Mouse (Mus musculus) kidney, adult 11 months (tissue): ENCODE results near the gene Cpa4.

Source experiments
- DNase-seq: peaks from one replicate; pipeline ENCODE4 v3.0.0; 2022

The Cpa4 gene

DNA sequence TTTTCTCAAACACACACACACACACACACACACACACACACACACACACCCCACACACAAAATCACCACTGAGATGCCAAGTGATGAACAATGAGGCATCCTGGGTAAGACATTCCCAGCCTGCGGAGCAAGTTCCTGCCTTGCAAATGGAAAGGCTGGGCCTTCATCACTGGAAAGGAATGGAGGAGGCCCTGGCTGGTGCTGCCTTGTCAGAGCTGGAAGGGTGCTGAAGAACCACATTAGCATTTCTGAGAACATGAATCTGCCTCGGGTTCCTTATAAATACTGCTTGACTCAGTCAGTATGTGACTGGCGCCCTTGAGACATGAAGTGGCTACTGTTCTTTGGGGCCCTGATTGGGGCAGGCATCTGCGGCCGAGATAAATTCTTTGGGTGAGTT lies at the start of gene Cpa4:
Gene Cpa4, plus strand, starts transcription at position 301 of the 400 bp plus-strand sequence.
- DNase-seq, result no peak

DNA sequence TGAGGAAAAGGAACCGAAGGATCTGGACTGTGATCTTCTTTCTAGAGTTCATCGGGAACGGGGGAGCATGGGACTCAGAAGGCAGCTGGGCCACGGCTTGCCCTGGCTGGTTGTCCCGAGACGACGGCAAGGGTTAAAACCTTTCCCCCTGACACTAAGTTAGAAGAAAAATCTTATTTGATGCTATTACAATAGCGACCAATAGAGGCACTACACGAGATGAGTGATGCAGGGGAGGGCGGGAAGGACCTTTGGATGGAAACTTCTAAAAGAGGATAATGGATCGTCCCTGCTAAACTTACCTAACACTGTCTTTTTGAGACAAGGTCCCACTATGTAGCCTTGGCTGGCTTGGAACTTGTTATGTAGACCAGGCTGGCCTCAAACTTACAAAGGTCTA lies 47.8 kb upstream of the Cpa4 start:
- DNase-seq, result no peak

DNA sequence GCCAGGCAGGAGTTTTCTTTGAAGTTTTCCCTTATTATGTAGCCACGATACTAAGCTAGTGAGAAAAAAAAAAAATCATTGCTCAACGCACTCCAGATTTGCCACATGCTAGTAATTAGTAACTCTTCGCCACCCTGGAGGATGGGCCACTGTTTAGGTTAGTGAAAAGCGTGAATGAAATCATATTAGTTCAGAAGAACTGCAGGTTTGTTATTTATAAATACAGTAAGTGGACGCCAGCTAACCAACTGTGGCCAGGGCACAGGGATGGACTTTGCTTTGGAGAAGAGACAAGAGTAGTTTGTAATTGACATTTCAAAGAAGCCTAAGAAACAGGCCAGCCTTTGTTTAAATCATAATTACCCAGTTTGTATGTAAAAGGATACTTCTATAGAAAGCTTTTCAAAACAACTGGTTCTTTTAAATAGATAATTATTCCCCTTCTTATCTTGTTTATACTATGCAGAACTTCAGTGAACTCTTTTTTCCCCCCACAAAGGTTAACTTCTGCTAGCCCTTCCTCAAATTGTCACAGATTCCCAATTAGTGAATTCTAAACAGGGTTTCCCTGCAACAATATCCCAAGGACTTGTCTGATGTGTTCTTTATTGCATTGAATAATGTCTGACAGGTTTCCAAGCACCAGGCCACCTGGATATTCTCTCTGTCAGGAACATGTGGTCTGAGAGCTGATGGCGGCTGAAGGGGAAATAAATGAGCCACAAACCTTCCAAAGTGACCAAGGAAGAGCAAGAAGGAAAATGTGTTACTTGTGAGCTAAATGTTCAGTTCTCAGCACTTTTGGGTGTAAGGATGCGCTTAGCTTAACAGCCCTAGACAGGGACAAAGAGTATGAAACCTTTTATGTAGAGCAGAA lies 42.5 kb upstream of the Cpa4 start:
- DNase-seq, result peak; percentile 27

DNA sequence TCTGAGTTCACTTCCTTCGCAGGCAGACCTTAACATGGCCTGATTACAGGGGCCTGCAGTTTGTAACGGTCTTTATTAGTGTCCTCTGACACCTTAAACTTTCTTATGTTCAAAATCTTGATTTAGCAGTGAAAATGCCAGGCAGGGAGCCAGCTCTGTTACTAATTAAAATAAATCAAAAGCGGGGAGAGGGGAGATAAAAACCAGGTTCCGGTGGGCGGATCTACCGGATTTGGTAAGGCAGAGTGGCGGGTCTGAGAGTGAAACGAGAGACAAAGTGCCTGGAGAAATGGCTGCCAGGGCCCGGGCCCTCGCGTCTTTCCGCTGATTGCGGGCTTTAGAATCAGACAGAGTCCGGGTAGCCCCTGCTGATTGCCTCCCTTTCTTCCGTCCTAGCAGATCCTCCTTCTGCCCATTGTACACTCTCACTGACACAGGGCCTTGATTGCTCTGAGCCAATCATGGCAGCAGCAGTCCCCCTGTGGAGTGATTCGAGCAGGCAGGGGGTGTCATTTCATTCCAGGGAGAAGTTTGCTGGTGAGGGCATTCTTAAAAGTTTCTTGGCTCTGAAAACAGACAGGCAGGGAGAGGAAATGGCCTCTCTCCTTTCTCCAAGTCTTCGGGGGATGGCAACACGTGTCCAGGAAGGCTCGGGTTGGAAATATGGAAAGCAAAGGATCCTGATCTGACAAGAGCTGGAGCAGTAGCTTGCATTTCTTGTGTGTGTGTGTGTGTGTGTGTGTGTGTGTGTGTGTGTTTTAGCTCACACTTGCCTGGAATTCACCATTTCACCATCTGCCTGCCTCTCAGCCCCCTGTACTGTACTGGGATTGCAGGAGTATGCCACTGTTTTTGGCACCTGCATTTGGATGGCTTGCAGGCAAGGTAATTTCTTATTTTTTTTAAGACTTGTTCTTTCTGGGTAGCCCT lies 41.3 kb upstream of the Cpa4 start:
- peak; percentile 19 for DNase-seq

DNA sequence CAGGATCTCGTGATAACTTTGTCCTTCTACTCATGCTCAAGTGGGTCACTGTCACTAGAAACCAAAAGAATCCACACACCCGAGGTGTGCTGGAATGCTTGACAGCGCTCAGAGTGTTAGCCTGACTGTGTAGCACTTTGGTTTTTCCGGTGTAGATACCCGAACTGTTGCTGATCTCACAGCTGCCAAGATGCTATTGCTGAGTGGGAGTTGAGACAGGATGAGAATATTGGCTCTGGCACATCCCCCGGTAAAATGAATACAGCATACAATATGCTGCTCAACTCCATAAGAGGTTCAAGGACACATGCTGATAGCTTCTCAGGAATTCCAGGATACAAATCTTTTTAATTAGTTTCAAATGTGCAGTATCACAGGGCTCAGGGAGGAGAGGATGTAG lies 39.4 kb upstream of the Cpa4 start:
- DNase-seq, result no peak

DNA sequence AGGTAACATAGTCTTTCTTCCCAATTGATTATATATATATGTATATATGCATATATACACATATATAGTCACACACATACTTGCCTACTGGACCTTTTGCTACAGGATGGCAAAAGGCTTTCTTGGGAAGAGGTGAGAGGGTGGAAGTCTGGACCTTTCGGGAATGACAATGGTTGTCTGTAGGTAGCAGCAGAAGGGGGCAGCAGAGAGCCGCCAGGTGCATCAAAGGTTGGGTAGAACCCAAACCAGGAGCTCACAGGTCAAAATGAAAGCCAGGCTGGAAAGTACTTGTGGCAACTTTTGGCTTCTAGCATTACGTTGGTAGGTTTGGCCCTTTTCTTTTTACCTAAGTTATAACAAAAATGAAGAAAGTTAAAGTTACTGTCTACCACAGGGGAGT lies 32.8 kb upstream of the Cpa4 start:
- DNase-seq, result peak; percentile 25

DNA sequence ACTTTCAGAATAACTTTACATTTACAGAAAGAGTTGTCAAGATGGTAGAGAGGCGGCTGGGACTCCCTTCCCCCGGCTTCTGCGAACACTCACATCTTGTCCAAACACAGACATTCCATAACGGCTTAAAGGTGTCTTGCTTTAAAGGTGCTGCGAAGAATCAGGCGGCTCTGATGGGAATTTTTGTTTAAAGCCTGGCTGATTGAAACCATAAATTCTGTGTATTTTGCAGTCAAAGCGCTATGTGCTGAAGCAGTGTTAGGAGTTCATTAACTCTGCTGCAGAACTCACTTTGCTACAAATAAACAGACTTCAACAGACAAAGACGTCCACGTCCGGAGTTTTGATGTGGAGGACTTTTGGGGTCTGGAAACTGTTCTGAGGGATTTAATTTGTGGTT lies 29.9 kb upstream of the Cpa4 start:
- no peak for DNase-seq

DNA sequence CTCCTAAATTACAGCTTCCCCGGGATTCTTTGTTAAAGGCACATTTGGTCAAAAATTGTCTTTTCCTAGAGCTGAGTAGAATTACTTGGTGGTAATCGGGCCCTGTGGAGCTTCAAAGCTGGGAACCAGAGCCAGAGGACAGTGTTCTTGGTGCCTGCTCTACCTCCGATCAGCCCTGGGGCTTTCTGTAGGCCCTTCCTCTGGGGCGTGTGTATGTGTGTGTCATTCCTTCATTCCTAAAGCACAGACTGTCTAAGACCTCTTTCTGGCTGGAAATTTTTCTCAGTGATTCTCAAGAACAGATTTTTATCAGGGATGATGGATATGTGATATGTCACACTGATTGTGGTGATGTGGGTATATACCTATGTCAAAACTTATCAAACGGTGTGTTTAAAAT lies 29.4 kb upstream of the Cpa4 start:
- no peak for DNase-seq

DNA sequence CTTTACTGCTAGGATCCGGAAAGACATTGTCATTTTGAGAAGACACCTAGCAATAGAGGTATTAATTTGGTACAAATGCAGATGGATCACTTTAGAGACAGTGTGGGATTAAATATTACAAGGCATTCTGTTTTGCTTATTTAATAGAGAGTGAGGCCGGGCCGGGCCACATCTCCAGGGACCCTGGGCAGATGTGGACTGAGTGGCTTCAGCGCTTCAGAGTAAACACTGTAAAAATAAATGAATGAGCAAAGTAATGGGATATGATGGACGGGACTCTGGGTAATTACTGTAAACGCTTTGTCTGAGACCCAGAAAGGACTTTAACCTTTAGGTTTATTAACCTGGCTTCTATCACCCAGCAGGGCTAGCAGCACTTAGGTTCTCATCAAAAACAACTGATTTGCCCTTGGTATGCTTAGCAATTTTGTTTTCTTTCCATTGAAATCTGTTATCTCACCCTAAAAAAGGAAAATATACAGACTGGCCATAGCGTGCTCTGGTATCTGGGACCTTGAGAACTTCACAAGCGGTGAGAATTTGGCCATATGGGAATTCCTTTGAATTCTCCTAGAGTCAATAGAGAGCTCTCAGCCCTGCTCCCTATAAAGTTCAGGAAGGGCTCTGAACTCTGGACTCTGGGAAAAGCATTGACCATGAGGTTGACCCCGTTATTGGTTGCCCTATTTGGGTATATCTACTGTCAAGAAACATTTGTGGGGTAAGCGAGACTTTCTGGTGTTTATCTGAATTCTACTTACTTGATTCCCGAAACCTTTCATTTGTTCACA lies 27.0 kb upstream of the Cpa4 start, which contains the start of gene Cpa2:
Gene Cpa2, plus strand, starts transcription at position 574 of the 791 bp plus-strand sequence.
- no peak for DNase-seq

DNA sequence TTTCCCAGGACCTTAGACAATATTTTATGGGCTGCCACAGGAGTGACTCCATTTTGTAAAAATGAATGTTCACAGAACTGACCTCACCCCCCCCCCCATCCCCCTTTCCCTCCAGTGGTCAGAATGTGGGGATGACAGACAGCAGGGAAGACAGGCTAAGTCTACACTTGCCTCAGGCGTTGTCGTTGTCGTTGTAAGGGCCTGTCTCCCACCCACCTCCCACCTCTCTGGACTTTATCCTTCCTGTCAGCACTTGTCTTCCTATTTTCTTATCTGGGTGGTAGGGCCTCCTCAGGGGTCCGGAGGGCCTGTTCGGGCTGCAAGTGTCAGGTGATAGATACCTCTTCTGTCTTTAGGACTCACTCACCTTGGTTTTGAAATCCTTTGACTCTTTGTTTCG lies 25.9 kb upstream of the Cpa4 start:
- DNase-seq, result no peak

DNA sequence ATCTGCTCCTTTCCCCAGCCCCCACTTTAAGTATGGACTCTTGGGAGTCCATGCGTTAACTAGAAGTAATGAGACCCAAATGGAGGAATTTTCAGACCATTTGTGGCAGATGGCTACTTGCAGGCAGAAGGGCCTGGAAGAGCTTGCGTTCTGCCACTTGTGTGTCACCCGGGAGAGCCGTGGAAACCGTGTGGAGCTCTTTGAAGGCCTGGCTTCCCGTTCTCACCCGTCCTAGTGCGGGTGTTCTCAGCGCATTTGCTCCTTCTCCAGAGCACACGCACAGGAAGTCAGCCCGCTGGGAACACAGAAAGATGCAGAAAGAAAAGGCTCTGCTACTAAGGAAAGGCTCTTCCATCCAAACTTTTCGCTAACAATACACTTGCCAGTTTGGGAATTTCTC lies 25.1 kb upstream of the Cpa4 start:
- DNase-seq, result no peak

DNA sequence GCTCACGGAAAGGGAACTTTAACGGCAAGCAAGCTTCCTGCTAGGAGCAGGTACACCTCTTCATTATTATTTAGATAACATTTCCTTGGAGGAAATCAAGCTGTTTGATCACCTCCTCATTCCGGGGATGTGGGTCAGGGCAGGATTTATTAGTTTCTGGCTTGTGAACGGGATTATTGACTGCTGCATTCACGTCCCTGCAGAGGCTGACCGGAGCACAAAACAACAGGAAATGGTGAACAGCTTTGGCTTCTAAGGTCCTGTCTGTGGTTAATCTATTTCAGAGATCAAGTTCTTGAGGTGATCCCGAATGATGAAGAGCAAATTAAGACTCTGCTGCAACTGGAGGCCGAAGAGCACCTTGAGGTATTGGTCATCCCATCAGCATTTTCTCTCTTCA lies 24.3 kb upstream of the Cpa4 start:
- no peak for DNase-seq

DNA sequence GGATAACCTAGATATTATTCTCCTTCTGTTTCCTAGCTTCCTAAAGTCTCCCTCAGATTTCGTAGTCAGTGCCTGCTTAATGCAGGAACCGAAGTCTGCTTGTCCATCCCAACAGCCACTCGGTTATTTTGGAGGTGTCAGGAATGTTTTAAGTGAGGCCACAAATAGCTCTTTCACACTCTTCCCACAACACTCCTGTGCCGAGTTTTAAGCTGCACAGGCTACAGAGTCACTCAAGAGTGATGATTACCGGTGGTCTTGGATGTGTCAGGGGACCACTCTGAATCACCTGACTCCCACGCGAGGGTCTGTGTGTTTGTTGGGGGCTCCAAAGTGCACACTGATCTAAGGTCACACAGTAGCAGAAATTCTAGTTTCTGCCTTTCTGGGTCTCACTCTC lies 22.5 kb upstream of the Cpa4 start:
- DNase-seq, result no peak

DNA sequence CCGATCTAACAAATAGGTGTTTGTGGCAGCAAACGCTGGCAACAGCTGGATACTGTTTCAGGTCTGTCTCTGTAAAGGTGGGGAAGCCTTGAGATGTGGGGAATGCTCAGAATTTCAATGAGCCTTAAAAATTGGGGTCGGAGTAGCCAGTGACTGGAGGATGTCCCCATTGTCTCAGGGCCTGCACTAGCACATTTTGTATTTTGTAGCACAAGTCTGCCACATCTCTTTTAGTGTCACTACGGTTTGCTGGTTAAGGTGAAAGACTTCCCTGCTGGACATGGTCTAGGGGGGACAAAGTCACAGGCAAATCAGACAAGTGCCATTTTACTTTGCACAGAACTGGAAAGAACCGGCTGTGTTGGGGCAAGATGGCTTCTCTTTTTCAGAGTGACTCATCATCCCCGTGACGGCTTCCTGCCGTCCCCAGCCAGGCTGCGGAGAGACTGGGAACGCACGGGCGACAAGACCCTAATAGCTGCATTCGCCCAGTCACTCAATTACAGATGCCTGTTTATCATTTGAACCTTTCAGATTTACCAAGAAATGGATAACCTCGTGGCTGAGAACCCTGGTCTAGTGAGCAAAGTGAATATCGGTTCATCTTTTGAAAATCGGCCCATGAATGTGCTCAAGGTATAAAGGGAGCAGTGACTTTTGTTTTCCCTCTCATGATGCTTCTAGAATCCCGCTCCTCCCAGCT lies 21.4 kb upstream of the Cpa4 start:
- DNase-seq, result no peak

DNA sequence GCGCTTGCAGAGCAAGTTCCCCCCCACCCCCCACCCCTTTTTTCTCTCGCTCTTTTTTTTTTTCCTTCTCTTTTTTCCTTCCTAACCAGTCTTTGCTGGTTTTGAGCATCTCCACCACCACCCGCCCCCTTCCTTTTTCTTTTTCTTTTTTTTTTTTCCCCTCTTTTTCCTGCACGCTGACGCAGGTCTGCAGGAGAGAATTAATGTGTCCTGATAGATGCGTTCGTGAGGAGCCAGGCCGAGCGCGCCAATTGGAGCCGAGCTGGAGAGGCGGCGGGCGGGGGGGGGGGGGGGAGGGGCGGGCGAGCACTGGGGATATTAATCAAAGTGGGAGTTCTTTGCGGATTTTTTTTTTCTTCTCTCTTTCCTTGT lies 20.9 kb upstream of the Cpa4 start:
- DNase-seq, result no peak

DNA sequence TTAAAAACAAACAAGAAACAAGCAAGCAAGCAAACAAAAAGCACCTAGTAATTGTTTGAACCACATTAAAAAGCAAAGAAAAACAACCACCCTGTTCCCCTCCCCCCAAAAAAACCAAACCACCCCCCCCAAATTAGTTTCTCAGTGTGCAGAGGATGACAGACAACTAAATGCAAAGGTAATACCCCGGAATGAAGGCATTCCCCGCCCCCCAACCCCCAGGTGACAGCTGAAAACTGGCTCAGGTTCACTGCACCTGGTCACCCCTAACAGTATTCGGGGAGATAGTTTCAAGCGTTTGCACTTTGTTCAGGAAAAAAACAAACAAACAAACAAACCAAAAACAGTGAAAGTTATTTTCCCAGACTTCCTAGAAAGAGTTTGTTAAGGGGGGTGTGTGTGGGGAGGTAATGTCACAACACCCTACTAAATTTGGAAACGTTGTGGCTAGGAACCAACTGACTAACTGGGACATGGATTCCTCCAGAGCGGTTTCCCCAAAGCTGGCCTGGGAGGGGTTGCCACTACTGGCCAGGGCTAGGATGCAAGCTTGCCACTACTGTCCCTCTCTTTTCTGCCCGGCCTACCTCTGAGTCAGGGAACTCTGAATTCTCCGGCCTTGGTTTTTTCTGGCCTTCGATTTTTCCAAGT lies 20.4 kb upstream of the Cpa4 start:
- DNase-seq, result no peak

DNA sequence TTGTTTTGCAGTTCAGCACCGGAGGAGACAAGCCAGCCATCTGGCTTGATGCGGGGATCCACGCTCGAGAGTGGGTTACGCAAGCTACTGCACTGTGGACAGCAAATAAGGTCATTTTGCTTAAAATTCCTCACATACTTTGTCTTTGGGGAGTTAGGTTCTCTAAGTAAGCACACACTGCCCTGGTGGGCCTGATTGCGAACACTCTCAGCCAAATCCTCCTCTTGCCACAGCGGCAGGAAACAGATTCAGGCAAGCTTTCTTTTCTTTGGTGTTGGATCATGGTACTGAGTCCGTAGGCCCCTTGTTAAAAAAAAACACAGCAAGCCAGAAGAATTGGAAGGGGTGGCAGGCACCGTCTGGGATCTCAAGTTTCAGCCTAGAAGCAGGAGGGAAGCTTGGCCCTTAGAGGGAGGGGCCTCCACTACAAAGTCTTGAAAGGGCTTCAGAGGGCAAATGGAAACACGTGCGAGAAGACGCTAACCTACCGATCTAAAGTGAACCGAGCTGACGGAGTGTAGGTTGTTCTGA lies 18.9 kb upstream of the Cpa4 start:
- no peak for DNase-seq

DNA sequence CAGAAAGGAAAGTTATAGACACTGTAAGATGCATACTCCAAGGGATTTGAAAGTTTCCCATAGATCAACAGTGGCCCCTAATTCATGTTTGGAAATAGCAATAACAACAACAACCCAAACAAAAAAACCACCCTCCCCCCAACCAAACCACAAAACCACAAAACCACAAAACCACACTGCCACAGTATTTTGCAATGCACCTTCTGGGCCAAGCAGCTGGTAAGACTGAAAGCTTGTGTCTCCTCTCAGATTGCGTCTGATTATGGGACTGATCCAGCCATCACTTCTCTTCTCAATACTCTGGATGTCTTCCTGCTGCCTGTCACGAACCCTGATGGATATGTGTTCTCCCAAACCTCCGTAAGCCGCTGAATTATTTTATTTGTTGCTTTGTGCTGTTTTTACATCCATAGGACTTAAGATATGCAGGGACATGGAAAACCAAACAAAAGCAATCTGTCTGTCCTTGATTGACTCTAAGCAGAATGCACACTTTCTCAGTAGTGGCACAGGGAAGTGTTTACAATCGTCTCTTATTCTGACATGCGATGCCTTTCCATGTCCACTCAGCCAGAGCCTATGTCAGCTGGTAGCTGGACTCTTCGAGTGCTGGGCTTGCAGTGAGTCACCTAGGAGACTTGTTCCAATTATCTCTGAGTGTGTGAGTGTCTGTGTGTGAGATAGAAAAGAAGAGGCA lies 17.5 kb upstream of the Cpa4 start:
- no peak for DNase-seq

DNA sequence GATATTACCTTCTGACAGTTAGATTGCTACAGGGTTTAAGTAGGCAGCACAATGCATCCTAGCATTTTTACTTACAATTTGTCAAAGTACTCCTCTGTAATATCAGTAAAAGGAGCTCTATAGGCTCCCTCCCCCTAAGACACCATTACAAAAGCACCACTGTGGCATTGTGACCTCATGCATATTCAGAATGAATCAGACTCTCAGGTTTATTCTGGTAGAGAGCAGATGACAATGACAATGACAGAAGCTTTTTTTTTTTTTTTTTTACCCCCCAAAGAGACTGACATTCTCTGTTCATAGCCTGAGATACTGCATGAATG lies 17.0 kb upstream of the Cpa4 start:
- no peak for DNase-seq

DNA sequence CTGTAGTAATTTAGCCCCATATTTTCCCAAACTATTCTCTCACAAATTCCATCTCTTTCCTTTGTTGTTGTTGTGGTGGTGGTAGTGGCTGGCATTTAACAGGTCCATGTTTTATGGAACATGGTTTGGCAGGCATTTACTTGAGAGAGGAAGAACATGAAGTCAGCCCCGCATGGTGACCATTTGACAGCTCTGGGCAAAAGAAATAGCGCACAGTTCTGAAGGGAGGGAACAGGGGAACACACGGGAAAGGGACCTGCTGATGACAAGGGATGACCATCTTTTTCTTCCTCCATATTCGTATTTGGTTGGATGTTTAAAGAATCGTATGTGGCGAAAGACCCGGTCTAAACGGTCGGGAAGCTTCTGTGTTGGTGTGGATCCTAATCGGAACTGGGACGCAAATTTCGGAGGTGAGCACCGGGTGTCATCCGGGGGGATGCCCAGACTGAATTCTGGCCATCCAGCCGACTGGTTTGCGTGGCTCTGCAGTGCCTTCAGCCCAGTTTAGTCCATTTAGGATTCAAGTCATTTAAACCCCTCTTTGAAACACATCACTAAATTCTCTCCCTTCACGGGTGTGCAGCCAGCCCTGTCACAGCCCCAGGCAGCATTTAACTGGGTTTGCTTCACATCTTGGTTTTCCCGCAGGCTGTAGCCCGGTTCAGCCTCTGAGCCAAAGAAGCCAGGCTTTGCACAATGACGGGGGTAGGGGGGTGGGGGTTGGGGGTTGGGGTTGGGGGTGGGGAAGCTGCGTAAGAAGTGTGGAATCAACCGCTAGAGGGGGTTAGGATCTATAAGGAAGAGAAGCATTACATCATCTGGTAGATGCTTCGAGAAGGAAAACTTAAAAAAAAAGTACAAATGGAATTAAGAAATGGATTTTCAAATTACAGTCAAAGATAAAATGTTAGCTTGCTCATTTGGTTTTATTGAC lies 16.3 kb upstream of the Cpa4 start:
- no peak for DNase-seq
